Mouse (Mus musculus) cerebellum, adult 2 months (tissue): ENCODE data around the gene Bloc1s4.

Experiments used
- CTCF ChIP-seq: fragments of 200-500 bp; IDR thresholded peaks from 2 replicates; pipeline ENCODE4 v1.5.1; 2011; ENCODE audit warnings: low read depth, mild to moderate bottlenecking, control low read depth, low read length, moderate library complexity, borderline replicate concordance; ENCODE audit not compliant: insufficient read depth
- POLR2A ChIP-seq: fragments of 200-500 bp; IDR thresholded peaks from 2 replicates; pipeline ENCODE4 v1.6.1; 2011; ENCODE audit warnings: low read length, control low read depth, borderline replicate concordance; ENCODE audit not compliant: insufficient read depth

DNA sequence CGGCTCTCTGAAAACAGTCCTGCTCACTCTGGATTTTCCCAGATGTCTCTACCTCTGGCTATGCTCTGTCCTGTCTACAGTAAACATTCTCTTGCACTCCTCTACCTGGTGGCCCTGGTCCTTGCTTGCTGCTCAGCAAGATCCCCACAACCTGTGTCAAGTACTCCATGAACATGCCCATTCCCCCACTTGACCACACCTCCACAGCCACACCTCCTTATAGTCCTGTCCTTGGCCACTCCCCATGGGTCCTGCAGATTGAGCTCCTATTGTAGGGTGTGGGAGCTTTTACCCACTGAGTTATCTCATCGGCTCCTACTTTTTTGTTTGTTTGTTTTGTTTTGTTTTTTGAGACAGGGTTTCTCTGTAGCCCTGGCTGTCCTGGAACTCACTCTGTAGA, 30.5 kb upstream of the Bloc1s4 start:
- TF ChIP-seq POLR2A (no peak), CTCF (no peak)
